Mouse (Mus musculus) lung, embryonic 16.5 days (tissue): ENCODE results near the gene Iyd. TPM values are rescaled to one million over a fixed set of nuclear protein-coding genes. Genes with fewer than 3 reads are reported as not detected.
A peak's percentile ranks its signal among the peaks of the same experiment; 100 is the strongest.
"Not testable (repeated sequence)": the region's sequence is repeated elsewhere in the genome, so short reads cannot be mapped to it uniquely, and the experiment has no call there.

ENCODE experiments used
- ATAC-seq: fragments of 200-750 bp; cut with Nextera tagmentation; 2 replicates; pipeline ENCODE4 v1.8.0; 2017; ENCODE audit warnings: low read depth, mild to moderate bottlenecking, moderate library complexity
- H3K27ac ChIP-seq: fragments of 300-500 bp; sonication (generic); 2 replicates; pipeline ENCODE4 v1.5.1; 2014; ENCODE audit warnings: mild to moderate bottlenecking, control low read depth, low read length
- H3K27me3 ChIP-seq: fragments of 300-500 bp; sonication (generic); 2 replicates; pipeline ENCODE4 v1.6.1; 2014; ENCODE audit warnings: low read depth, low read length, mixed read lengths; ENCODE audit not compliant: control insufficient read depth, insufficient read depth
- H3K36me3 ChIP-seq: fragments of 300-500 bp; sonication (generic); 2 replicates; pipeline ENCODE4 v1.6.1; 2014; ENCODE audit warnings: low read length; ENCODE audit not compliant: control insufficient read depth, insufficient read depth
- H3K4me1 ChIP-seq: fragments of 300-500 bp; sonication (generic); replicated peaks from 2 replicates; pipeline ENCODE4 v1.6.1; 2014; ENCODE audit warnings: low read length, mixed read lengths; ENCODE audit not compliant: control insufficient read depth, insufficient read depth
- H3K4me2 ChIP-seq: fragments of 300-500 bp; sonication (generic); 2 replicates; pipeline ENCODE4 v1.6.1; 2014; ENCODE audit warnings: low read depth, low read length, control low read depth
- H3K4me3 ChIP-seq: fragments of 300-500 bp; sonication (generic); 2 replicates; pipeline ENCODE4 v1.5.1; 2014; ENCODE audit warnings: mild to moderate bottlenecking, low read length, control low read depth
- H3K9ac ChIP-seq: fragments of 300-500 bp; sonication (generic); 2 replicates; pipeline ENCODE4 v1.6.1; 2014; ENCODE audit warnings: low read length, control low read depth
- H3K9me3 ChIP-seq: fragments of 300-500 bp; sonication (generic); 2 replicates; pipeline ENCODE4 v1.6.1; 2016; ENCODE audit warnings: low read length; ENCODE audit not compliant: control insufficient read depth
- WGBS: fragments of 180-500 bp; shearing (Covaris S2); extraction: QIAGEN DNeasy Blood & Tissue Kit; methylation state at CpG from one replicate; pipeline ENCODE4 v1.1.7; 2014; 5-methylcytosine and 5-hydroxymethylcytosine counted together
- polyA plus RNA-seq: library from polyadenylated mRNA; unstranded; fragments of >200 nt; fragmentation: Nextera tagmentation; extraction: Ambion mirVana; gene quantifications from 2 replicates; pipeline ENCODE4 v1.2.1, GENCODE M21; 2015

Iyd gene
- polyA plus RNA-seq = 2.2 and 4.4 TPM in 2 replicates

GRCm38 (mm10) chr10:3540003-3540827 lies at the start of gene Iyd:
Gene Iyd, plus strand, starts transcription at chr10:3540240.
- H3K4me2 ChIP-seq = no peak within 1 kb of the TSS
- ATAC-seq = no peak; the same call in 1 of the 2 replicates
- 64% methylated on average over 16 of the region's 16 CpGs for WGBS

GRCm38 (mm10) chr10:3496791-3497190 lies 43.2 kb upstream of the Iyd start:
- no peak overlapping the region for H3K27ac ChIP-seq
- H3K36me3 ChIP-seq = no peaks in the 10 kb centered on the region
- H3K4me3 ChIP-seq = no peak overlapping the region
- H3K9ac ChIP-seq = no peak overlapping the region
- no peaks in the 10 kb centered on the region for H3K27me3 ChIP-seq
- H3K4me2 ChIP-seq = no peak overlapping the region
- H3K9me3 ChIP-seq = no peaks in the 10 kb centered on the region
- ATAC-seq = no peak
- WGBS = 63% methylated on average over 2 of the region's 2 CpGs
- no peaks in the 10 kb centered on the region for H3K4me1 ChIP-seq

More at GRCm38 (mm10) chr10:3540003-3540827, at the start of gene Iyd:
- Histone ChIP-seq H3K36me3 (no peaks in the 10 kb centered on the region), H3K27ac (no peak within 1 kb of the TSS), H3K9ac (no peak within 1 kb of the TSS), H3K9me3 (no peaks in the 10 kb centered on the region), H3K4me3 (no peak within 1 kb of the TSS), H3K4me1 (peaks cover 2% of the 10 kb centered on the region; the same call in 1 of the 2 replicates), H3K27me3 (no peaks in the 10 kb centered on the region)

DNA sequence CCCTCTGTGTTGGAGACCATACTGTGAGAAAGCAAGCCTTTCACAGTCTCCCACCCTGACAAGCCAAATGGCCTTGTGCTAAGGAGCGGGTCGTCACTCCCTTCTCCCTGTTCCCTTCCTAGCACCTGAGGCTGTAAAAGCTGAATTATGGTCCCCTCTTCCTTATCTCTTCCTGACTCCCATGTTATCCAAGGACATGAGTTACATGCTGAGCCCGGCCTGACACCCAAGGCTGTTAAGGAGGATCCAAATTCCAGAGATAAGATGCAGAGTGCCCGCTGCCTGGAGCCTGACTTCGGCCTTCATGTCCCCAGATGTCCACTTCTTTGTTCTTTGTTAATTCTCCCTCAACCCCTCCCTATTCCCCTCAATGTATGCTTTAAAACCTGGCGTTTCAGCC lies 39.2 kb upstream of the Iyd start:
- not testable (repeated sequence) for H3K27me3 ChIP-seq, H3K4me2 ChIP-seq, H3K9me3 ChIP-seq, H3K9ac ChIP-seq, ATAC-seq, H3K4me1 ChIP-seq, H3K4me3 ChIP-seq, H3K36me3 ChIP-seq, H3K27ac ChIP-seq
- WGBS = 84% methylated on average over 6 of the region's 6 CpGs

- peaks cover 28% of the 10 kb centered on the region for H3K4me1 ChIP-seq
- H3K4me2 ChIP-seq = no peak overlapping the region
- WGBS = 26% methylated on average over 8 of the region's 8 CpGs
- no peaks in the 10 kb centered on the region for H3K36me3 ChIP-seq
- H3K9me3 ChIP-seq = no peaks in the 10 kb centered on the region
- ATAC-seq = peak; percentile 83
- H3K27ac ChIP-seq = peak overlapping the region; percentile 32
- H3K27me3 ChIP-seq = no peaks in the 10 kb centered on the region
- H3K9ac ChIP-seq = no peak overlapping the region
- H3K4me3 ChIP-seq = no peak overlapping the region
These were observed 32.4 kb upstream of the Iyd start for GRCm38 (mm10) chr10:3507484-3508221.

DNA sequence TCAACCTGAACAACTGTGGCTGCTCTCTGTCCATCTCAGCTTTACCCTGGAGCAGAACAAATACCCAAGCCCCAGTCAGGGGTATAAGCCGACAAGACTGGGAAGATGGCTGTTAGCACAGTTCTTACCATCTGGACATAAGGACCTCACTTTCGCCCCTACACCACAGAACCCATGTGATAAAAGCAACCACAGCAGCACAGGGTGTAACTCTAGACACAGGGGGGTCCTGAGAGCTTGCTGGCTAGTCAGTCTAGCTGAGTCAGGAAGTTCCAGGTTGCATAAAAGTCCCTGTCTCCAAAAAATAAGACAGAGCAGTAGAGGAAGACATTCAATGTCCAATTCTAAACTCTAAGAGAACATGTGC lies 31.8 kb upstream of the Iyd start:
- 46% methylated on average over 2 of the region's 2 CpGs for WGBS
- Histone ChIP-seq H3K4me2 (no peak overlapping the region), H3K27me3 (no peaks in the 10 kb centered on the region), H3K9ac (no peak overlapping the region), H3K27ac (peak overlapping the region; percentile 32), H3K9me3 (no peaks in the 10 kb centered on the region), H3K4me3 (no peak overlapping the region), H3K36me3 (no peaks in the 10 kb centered on the region), H3K4me1 (peaks cover 28% of the 10 kb centered on the region)
- no peak for ATAC-seq

DNA sequence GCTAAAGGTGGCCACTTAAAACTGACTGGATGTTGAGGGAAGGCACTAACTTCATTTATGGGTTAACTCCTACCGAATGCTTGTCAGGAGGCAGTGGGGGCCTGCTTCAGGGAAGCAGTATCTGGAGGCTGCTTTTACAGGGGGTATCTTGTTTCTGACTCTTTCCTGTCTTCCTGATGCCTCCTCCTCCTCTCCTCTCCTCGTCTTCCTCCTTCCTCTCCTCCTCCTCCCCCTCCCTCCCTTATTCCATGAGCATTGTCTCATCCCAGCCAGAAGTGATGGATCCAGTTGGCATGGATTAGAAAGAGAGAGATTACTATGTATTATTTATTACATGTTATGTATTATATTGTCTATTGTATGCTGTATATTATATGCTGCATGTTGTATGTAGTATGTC lies 31.3 kb upstream of the Iyd start:
- H3K36me3 ChIP-seq = no peaks in the 10 kb centered on the region
- H3K27ac ChIP-seq = no peak overlapping the region
- no peak overlapping the region for H3K4me2 ChIP-seq
- H3K9ac ChIP-seq = no peak overlapping the region
- peaks cover 28% of the 10 kb centered on the region for H3K4me1 ChIP-seq
- WGBS = 44% methylated on average over 2 of the region's 2 CpGs
- H3K4me3 ChIP-seq = no peak overlapping the region
- no peaks in the 10 kb centered on the region for H3K27me3 ChIP-seq
- no peak for ATAC-seq
- H3K9me3 ChIP-seq = no peaks in the 10 kb centered on the region

GRCm38 (mm10) chr10:3509663-3510277 lies 30.3 kb upstream of the Iyd start:
- no peaks in the 10 kb centered on the region for H3K36me3 ChIP-seq
- H3K27me3 ChIP-seq = no peaks in the 10 kb centered on the region
- WGBS = 48% methylated on average over 7 of the region's 7 CpGs
- peaks cover 33% of the 10 kb centered on the region for H3K4me1 ChIP-seq
- H3K9me3 ChIP-seq = no peaks in the 10 kb centered on the region
- H3K4me2 ChIP-seq = no peak overlapping the region
- peak overlapping the region; percentile 18; the same call in 1 of the 2 replicates for H3K27ac ChIP-seq
- 0 out of 2 replicates have a peak, but pooled peaks have one; percentile 16 for ATAC-seq
- H3K4me3 ChIP-seq = no peak overlapping the region
- H3K9ac ChIP-seq = no peak overlapping the region

GRCm38 (mm10) chr10:3510486-3510885 lies 29.6 kb upstream of the Iyd start:
- Histone ChIP-seq H3K36me3 (no peaks in the 10 kb centered on the region), H3K27me3 (no peaks in the 10 kb centered on the region), H3K4me2 (no peak overlapping the region), H3K9ac (no peak overlapping the region), H3K9me3 (no peaks in the 10 kb centered on the region), H3K4me1 (peaks cover 33% of the 10 kb centered on the region), H3K27ac (peak overlapping the region; percentile 18; the same call in 1 of the 2 replicates), H3K4me3 (no peak overlapping the region)
- WGBS = 41% methylated on average over 3 of the region's 3 CpGs
- no peak for ATAC-seq

DNA sequence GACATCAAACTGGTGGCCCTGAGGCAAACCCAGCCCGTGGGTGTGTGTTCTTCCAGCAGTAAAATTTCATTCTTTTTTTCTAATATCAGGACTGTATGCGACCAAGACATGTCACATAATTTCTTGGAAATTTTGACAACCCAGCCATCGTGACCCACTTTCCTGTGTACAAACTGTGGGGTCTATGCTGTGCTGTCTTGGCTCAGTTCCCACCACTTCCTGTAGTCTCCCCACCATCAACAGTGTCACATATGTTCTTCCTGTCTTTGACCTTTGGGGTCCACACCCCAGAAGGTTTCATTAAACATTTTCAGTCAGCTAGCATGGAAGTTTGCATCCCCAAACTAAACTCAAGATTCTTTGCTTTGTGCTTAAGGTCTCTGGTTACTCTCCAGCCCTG lies 28.6 kb upstream of the Iyd start:
- H3K4me1 ChIP-seq = peaks cover 33% of the 10 kb centered on the region
- no peak overlapping the region for H3K9ac ChIP-seq
- no peaks in the 10 kb centered on the region for H3K36me3 ChIP-seq
- H3K27me3 ChIP-seq = no peaks in the 10 kb centered on the region
- 41% methylated on average over 3 of the region's 3 CpGs for WGBS
- ATAC-seq = no peak
- no peak overlapping the region for H3K4me3 ChIP-seq
- H3K9me3 ChIP-seq = no peaks in the 10 kb centered on the region
- no peak overlapping the region for H3K4me2 ChIP-seq
- no peak overlapping the region; the same call in 1 of the 2 replicates for H3K27ac ChIP-seq
